ENCODE assay signal across 8 mouse cellular contexts in the genomic region with DNA sequence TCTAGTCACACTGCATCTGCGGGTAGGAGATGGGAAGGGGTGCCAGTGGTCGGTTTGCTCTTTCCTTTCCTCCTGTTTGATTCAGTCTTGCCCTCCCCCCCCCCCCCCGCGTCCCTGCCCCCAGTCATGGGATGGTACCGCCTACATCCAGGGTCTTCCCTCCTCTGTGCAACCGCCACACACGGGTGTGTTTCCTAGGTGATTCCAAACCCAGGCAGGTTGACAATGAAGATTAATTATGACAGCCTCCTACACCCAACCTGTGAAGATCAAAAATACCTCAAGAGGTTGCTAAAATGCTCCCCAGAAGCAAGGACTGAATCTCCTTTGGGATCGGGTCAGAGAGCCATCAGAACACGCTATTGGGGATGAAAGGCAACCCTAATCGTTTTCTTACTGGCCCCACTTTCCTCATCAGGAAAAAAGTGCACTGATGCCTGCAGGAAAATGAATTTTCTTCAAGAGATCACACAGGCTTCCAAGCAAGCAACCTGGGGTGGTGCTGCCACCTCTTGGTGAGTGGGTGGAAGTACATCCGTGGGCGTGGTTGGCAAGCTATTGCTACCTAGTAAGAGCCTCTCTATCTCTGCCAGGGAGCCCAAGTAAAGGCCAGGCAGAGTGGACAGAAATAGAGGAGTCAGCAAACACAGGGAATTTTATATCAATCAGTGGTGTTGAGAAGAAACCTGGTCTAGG. TPM values are rescaled to one million over a fixed set of nuclear protein-coding genes. Genes with fewer than 3 reads are reported as not detected.
DNase-seq lines count a peak whose midpoint lies in the region; ATAC-seq and TF ChIP-seq lines count a peak whose summit lies in the region.

No protein-coding gene starts in this region.

- H3K27me3 ChIP-seq in hindbrain, postnatal 0 days (ENCODE audit: insufficient read depth, low read length) = no peaks in the 10 kb centered on the region

- peak overlapping the region; percentile 20 for H3K4me3 ChIP-seq in hindbrain, postnatal 0 days (ENCODE audit: low read length)
- peak overlapping the region; percentile 26 for H3K4me3 ChIP-seq in left cerebral cortex, adult 2 months

- DNase-seq in WW6 (ENCODE audit: low read depth, low spot score) = peak; percentile 91
- DNase-seq in cerebellum, postnatal 36 days = peak; percentile 89 to 95
- peak; percentile 87 for DNase-seq in gastrocnemius, adult 18-20 months (ENCODE audit: low spot score)
- peak; percentile 93 for DNase-seq in hindbrain, postnatal 0 days (ENCODE audit: low spot score)
- peak; percentile 86 to 90 for DNase-seq in left cerebral cortex, adult 2 months (ENCODE audit: extremely low spot score in 1 of 2, low spot score in 2 of 2)
- peak; percentile 92 for DNase-seq in right cerebral cortex, adult 2 months (ENCODE audit: low spot score in 2 of 2)
- peak; percentile 75 to 83 for DNase-seq in urinary bladder, postnatal 36 days (ENCODE audit: low spot score in 2 of 2)

- peak overlapping the region; percentile 74; the same call in 1 of the 2 replicates for H3K27ac ChIP-seq in hindbrain, postnatal 0 days
- H3K27ac ChIP-seq in left cerebral cortex, adult 2 months = peak overlapping the region; percentile 70

- no peaks in the 10 kb centered on the region for H3K36me3 ChIP-seq in hindbrain, postnatal 0 days (ENCODE audit: insufficient read depth, low read length)

- peak overlapping the region; percentile 52 for H3K4me2 ChIP-seq in hindbrain, postnatal 0 days (ENCODE audit: low read depth, low read length)

- H3K4me1 ChIP-seq in hindbrain, postnatal 0 days (ENCODE audit: insufficient read depth, low read length) = no peaks in the 10 kb centered on the region

- peak; percentile 76 for ATAC-seq in hindbrain, postnatal 0 days
- peak; percentile 90 for ATAC-seq in megakaryocyte, adult 5-6 weeks (ENCODE audit: poor library complexity, severe bottlenecking)

- 9% methylated on average over 9 of the region's 12 CpGs for WGBS in hindbrain, postnatal 0 days

- H3K9ac ChIP-seq in hindbrain, postnatal 0 days (replicated peaks; ENCODE audit: low read length) = peak overlapping the region; percentile 37; the same call in 1 of the 2 replicates

- TF ChIP-seq CTCF in hindbrain, postnatal 0 days (IDR thresholded peaks at IDR 0.05; ENCODE audit: low read depth) = peak; percentile 97
- peak; percentile 96 for TF ChIP-seq CTCF in left cerebral cortex, adult 2 months (IDR thresholded peaks at IDR 0.05)

- no peaks in the 10 kb centered on the region for H3K9me3 ChIP-seq in hindbrain, postnatal 0 days (ENCODE audit: low read length)

- intact Hi-C loops in left cerebral cortex, adult 2 months (cut with DNase I) = no loop called here

RNA-seq across cellular contexts. Expression of a gene that starts 14.6 kb away (rescaled TPM):
- total RNA-seq in gastrocnemius, adult 18-20 months (2021) = 1,000 to 10,000 TPM; 1,411 to 1,472 TPM
- total RNA-seq in hindbrain, postnatal 0 days (2014; rRNA removed) = 276 and 314 TPM in 2 replicates
- polyA plus RNA-seq in hindbrain, postnatal 0 days (2015; fragmentation: Nextera tagmentation; extraction: Ambion mirVana) = 437 and 441 TPM in 2 replicates
- 100 to 1,000 TPM; 518 to 557 TPM for total RNA-seq in left cerebral cortex, adult 2 months (2021)
- total RNA-seq in megakaryocyte, adult 5-6 weeks (2015) = 71.2 and 74.6 TPM in 2 replicates
- total RNA-seq in megakaryocyte, adult 5-6 weeks (2017) = 116 and 128 TPM in 2 replicates

RNA-seq across cellular contexts. Expression of a gene that starts 50.1 kb away (rescaled TPM):
- 10 to 100 TPM; 41.5 to 45.8 TPM for total RNA-seq in gastrocnemius, adult 18-20 months (2021)
- 125 and 142 TPM in 2 replicates for total RNA-seq in hindbrain, postnatal 0 days (2014; rRNA removed)
- polyA plus RNA-seq in hindbrain, postnatal 0 days (2015; fragmentation: Nextera tagmentation; extraction: Ambion mirVana) = 126 and 131 TPM in 2 replicates
- 10 to 100 TPM; 59.2 to 64.2 TPM for total RNA-seq in left cerebral cortex, adult 2 months (2021)
- 131 and 132 TPM in 2 replicates for total RNA-seq in megakaryocyte, adult 5-6 weeks (2015)
- 74.8 and 90.7 TPM in 2 replicates for total RNA-seq in megakaryocyte, adult 5-6 weeks (2017)

Comparison
In these comparisons a context has a peak if more than half of its experiments do, and no peak if none do; other contexts are left out.
1. Peak in every context shown above with its lines: DNase-seq, ATAC-seq, H3K4me3 ChIP-seq and H3K27ac ChIP-seq.